Mouse (Mus musculus): ENCODE data around the gene Tlk2.

The Tlk2 gene

DNA sequence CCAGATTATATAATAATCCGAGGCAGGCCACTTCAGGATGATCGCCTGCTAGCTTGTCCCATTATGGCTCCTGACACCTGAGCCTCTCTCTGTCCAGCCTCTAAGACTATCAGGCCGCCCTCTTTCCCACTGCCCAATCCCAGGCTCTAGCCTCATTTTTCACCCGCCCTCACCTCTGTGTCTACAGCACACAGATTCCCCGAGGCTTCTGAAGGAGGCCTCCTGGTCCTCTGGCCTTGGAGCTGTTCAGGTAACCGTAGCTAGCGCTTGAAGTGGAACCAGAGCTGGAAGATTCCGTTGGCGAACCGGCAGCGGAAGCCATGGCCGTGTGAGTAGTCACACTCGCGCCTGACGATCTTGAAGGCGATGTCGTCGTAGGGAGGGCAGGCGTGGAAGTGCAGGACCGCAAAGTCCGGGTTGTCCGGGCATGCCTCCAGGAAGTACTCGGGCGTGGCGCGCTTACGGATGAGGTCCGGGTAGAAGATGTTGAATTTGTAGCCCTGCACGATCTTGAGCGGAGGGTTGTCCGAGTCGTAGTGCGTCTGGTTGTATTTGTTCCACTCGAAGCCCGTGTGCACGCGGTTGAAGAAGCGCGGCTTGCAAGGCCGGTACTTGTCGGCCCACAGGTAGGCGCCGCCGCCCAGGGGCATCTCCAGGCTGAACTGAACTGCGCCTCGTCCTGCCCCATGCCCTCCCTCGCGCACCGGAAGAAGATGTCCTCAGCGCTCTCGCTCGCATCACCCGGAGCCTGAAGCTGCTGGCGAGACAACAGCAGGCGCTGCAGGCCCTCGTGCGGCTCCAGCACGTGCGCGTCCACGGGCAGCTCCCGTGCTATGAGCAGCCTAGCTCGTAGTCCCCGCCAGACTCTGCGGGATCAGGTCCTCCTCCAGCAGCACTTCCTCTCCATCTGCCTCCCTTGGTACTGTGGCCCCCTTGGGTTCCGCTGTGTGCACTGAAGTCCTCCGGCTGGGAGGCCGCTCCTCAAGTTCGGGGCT lies 13.8 kb upstream of the Tlk2 start:
- no peak for DNase-seq (ENCODE audit: low spot score)

DNA sequence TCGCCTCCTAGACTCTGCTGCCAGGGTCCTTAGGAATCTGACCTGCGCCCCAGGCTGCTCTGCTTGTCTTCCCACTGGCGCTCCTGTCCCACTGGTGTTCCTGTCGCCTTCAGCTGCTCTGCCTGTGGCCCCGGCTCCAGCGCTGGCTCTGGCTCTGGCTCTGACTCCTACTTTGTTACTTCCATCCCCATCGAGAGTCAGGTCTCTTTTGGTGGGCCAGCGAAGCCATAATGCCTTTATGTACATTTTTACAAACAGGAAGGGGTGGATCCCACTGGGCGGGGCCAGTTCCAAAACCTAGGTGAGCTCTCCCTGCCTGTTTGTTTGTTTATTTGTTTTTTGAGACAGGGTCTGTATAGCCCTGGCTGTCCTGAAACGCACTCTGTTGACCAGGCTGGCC lies 11.8 kb upstream of the Tlk2 start:
- DNase-seq (ENCODE audit: low spot score), result no peak

DNA sequence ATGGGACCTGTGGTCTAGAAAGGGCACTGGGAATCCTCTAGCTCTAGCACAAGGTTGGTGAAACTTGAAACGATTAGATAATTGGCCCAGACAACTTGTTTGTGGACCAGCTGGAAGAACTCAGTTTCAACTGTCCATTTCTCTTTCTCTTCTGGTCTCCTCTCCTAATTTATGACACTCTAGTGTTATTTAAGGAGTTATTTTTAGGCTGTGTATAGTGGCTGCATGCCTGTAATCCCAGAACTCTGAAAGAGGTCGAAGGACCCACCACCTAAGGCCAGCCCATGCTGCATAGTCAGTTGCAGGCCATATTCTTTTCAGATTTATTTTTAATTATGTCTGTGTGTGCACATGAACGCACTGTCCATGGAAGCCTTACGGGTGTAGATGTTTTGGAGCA lies 916 bp downstream of the Tlk2 start:
- DNase-seq (ENCODE audit: low spot score), result no peak

DNA sequence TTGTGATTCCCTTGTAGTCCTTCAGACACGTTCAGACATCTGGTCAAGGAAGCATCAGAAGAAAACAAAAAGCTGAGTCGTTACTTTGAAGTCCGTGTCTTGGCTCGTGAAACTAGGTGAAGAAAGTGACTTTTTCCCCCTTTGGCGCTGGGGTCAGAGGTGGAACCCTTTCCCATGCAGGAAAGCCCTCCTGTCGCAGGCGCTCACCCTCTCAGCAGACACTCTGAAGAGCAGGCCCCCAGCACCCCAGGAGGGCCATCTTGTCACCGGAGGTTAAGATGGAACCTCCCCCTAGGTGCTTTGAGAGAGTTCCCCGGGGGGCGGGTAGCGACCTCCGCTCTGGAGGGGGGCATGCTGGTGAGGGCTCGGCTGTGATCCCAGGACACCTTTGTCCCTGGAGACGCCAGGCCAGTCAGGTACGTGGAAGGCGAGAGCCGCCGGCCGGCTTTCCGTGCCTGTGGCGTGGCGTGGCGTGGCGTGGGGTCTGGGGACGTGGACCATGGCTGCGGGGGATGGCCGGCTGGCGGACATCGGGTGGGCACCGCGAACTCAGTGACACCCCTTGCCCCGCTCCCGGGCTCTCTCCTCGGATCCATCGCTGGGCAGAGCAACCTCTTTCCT lies 2.0 kb downstream of the Tlk2 start:
- no peak for DNase-seq (ENCODE audit: low spot score)

DNA sequence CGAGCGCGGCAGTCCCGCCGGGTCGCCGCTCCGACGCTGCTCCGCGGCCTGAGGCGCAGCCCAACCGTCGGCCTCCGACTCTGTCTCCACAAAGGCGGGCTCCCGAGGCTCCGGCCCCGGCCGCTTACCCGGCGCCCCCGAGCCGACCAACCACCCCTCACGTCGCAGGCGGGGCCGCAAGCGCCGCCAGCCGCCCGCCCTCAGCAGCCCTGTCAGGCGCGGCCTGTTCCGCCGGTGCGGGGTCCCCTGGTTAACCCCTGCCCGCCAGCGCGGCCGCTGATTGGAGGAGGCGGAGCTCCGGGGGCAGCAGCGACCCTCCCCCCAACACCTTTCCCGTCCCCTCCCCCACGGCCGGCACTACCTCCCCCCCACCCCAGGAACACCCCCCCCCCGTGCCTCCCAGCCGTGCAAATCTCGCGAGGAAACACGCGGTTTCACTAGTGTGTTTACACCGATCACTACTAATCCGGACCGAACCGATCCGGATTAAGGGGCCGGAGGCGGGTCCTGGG lies 2.6 kb downstream of the Tlk2 start:
- peak; percentile 60 for DNase-seq (ENCODE audit: low spot score)

DNA sequence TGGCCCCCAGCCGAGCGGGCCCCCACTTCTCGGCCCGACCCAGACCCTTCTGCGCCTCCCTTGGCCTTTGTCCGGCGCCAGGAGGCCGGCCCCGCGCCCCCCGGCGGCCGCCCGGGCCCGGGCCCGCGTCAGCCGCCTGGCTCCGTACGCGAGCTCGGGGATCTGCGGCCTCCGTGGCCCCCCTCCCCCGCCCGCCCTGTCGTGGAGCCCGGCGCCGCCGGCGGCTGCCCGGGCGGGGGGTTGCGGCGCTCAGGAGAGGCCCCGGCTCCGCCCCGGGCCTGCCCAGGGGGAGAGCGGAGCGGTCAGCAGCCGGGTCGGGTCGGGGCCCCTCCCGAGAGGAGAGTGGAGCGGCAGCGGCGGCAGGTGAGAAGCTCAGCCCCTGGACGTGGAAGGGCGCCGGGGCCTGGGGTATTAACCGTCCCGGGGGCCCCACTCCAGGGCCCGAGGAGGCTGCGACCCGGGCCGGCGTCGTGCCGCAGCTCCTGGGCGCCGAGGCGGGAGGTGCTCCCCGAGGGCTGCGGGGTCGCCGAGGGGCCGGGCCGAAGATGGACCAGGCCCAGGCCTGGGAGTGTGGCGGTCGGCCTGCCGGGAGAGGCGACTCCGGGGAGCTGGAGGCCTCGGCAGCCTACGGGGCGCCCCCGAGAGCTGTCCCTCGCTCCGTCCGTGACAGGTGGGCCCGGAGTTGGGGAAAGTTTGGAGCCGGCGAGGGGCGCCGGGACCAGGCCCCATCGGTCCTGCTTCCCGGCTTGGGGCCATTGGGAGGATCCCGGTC lies 3.3 kb downstream of the Tlk2 start:
- DNase-seq (ENCODE audit: low spot score), result no peak

DNA sequence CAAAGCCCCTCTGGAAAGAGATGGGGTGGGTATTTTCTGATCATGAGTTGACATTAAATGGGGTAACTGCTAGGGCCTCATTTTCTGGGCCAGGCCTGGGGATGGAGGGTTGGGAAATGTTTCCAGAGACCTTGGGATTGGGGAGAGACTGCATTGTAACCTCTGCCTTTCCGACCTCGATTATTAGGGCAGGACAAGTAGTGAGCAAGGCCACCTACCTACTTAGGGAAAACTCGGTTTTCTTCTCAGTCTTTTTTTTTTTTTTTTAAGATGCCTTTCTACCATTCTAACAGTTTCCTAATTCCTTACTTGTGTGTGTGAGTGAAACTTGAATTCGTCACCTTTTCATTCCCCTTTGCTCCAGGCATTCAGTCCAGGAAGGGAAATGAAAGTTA lies 3.9 kb downstream of the Tlk2 start:
- DNase-seq (ENCODE audit: low spot score), result no peak

DNA sequence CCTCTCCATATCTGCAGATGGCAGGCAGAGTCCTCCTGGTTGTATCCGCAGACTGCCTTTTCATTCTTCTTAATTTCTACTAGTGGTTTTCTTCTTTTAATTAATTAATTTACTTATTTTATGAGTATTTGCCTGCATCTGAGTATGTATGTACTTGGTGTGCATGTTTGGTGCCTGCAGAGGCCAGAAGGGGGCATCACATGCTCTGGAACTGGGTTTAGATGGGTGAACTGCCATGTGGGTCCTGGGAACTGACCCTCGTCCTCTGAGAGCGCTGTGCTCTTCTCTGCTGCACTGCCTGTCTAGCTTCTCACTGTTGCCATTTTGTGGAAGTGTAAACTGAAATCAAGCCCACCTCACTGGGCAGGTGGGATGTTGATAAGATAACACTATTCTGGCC lies 6.1 kb downstream of the Tlk2 start:
- no peak for DNase-seq (ENCODE audit: low spot score)

DNA sequence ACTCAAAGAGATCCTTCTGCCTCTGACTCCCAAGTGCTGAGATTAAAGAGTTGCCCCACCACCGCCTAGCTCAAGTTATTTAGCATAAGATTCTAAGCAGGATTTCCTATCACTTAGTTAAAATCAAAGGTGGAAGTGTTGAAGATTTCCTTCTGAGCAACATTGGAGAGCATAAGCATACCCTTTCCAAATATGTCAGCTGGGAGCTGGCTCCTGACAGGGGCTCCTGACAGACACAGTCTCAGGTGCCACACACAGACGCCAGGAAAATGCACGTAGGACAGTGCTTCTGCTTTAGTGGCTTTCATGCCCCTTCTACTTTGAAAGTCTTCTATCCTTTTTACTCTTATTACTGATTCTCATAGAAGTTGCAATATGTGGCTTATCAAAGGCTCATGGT lies 13.6 kb downstream of the Tlk2 start:
- DNase-seq (ENCODE audit: low spot score), result no peak

DNA sequence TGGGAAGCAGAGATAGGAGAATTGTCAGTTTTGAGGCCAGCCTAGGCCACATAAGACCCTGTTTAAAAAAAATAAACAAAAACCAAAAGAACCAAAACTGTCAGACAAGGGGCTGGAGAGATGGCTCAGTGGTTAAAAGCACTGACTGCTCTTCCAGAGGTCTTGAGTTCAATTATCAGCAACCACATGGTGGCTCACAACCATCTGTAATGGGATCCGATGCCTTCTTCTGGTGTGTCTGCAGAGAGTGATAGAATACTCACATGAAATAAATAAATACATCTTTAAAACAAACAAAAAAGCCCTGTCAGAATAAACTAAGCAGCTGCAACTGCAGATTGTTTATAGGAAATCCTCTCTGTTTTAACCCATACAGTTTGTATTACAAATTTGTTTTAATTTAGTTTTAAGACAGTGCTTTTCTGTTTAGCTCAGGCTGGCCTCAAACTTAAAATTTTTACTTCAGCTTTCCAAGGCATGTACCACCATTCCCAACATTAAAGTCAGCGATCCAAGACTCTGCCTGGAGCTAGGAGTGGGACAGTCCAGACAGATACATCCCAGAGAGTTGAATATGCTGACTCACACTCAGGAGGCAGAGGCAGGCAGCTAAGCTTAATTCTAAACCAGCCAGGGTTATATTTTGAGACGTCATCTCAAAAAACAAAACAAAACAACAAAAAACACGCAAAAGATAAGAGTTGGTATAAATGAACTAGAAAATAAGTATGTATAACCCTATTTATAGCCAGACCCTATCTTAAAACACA lies 18.5 kb downstream of the Tlk2 start:
- no peak for DNase-seq (ENCODE audit: low spot score)

DNA sequence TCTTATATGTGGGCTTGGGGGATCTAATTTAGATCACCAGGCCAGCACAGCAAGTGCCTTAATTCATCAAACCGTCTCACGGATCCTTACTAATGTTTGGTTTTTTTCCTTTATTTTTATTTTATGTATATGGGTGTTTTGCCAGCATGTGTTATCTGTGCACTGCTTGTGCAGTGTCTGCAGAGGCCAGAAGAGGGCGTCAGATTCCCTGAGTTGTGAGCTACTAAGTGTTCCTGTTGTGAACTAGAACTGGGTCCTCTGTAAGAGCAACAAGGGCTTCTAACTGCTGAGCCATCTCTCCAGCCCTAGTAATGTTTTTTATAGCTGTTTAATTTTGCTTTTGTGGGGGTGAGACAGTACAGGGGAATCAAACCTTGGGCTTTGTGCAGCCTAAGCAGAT lies 23.8 kb downstream of the Tlk2 start:
- no peak for DNase-seq (ENCODE audit: low spot score)

DNA sequence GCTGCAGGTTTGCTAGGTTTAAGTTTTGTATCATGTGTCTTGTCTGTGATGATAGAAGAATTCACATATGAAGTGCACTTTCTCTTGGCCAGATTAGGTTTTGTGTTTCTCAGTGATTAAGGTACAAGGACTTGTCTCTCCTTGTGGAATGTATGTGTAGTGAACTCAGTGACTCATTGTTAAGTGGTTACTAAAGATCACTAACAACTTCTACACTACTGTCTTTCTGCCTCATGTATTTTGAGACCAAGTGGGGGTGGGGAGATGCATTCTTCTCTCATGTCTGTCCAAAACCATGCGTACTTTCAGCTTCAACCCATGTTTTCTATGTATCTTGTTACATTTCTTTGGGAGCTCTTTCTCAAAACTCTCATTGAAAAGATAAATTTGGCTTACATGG lies 31.4 kb downstream of the Tlk2 start:
- no peak for DNase-seq (ENCODE audit: low spot score)

DNA sequence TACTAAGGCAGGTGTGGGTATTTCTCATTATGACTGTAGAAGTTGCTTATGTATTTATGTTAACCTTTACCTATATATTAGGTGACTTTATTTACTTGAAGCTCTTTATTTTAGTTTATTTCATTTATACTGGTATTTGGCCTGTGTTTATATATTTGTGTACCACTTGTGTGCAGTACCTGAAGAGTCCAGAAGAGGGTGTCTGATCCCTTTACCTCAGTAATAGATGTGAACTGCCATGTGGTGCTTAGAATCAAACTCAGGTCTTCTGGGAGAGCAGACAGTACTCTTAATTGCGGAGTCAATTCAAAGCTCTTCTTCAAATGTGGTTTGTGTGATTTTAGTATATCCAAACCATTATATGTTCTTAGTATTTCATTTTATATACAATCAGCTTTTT lies 35.6 kb downstream of the Tlk2 start:
- no peak for DNase-seq (ENCODE audit: low spot score)

DNA sequence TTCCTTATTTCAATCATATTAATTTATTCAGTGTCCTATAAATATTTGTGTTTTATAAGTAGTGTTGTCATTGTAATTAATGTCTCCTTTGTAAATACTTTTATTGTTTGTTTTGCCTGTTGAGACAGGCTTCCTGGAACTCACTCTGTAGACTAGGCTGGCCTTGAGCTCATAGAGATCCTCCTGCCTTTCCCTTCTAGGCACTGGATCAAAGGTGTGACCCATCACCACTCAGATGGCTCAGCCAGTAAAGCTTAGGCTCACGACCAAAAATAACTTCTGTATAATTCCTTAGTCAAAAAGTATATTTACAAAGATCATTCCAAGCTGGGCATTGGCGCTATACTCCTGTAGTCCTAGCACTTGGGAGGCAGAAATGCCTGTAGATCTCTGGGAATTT lies 39.2 kb downstream of the Tlk2 start:
- no peak for DNase-seq (ENCODE audit: low spot score)

DNA sequence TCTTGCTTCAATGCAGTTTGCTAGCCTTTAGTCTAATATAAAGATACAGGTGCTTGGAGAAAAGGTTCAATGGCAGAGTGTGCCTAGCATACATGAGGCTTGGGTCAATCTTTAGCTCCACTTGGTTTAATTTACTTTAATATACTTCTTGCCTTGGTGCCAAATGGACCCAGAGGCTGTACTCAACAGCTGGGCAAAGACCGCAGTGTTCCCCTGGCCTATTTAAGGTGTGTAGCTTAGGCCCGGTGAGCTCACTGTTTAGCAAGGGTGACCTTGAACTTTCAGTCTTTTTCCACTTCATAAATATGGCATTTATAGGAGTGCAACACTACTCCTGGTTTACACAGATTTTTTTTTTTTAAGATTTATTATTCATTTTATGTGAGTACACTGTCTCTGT lies 55.9 kb downstream of the Tlk2 start:
- no peak for DNase-seq (ENCODE audit: low spot score)

DNA sequence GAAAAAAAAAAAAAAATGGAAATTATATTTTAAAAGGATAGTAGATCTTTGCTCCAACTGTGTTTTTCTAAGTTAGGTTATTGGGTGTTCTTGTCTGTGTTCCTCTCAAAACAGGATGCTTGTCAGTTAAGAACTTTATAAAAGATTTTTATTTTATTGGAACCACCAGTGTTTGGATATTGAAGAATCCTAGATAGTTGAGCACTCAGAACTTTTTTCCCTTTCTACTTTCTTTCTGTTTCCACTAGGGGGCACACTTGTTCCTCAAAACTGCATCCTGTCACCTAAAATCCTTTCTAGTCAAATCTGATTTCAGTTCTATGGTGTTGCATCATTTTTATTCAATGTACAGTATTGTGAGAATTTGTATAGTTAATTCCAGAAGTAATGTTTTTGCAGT lies 62.4 kb downstream of the Tlk2 start:
- DNase-seq (ENCODE audit: low spot score), result no peak

DNA sequence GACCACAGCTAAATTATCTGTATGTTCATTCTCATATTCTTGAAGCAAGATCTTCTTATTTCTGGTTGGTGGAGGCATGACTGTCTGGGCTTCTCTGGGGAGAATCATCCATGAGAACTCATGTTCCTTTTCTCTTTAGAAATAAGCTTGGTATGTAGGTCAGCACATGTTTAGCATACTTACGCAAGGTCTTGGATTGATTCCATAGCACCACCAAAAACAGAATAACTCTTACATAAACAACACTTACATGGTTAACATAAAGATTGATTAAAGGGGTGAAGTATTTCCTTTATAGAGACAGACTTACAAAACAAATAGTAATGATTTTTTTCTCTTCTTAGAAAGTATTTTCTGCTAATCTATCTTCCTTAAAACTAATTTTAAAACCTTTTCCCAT lies 67.8 kb downstream of the Tlk2 start:
- DNase-seq (ENCODE audit: low spot score), result peak; percentile 26

DNA sequence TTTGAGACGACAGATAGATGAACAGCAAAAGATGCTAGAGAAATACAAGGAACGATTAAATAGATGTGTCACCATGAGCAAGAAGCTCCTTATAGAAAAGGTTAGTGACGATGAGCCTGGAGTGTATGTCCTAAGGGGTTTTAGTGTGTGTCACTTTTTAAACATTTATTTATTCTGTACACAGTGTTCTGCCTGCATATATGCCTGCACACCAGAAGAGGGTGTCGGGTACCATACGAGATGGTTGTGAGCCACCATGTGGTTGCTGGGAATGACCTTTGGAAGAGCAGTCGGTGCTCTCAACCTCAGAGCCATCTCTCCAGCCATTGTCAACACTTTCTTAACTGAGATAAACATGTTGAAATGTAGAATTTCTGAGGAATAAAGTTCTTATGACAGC lies 68.2 kb downstream of the Tlk2 start:
- DNase-seq (ENCODE audit: low spot score), result no peak

DNA sequence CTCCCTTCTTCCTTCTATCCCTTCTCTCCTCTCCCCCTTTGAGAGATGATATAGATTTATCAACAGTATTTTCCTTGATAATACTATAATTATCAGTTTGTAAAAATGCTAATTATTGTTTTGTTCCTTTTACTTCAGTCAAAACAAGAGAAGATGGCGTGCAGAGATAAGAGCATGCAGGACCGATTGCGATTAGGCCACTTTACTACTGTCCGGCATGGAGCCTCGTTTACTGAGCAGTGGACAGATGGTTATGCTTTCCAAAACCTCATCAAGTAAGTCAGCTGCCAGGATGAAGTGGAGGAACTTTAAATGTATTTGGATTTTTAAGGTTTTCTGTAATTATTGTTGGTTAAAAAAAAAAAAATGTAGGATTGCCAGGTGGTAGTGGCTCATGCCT lies 68.7 kb downstream of the Tlk2 start:
- DNase-seq (ENCODE audit: low spot score), result no peak

DNA sequence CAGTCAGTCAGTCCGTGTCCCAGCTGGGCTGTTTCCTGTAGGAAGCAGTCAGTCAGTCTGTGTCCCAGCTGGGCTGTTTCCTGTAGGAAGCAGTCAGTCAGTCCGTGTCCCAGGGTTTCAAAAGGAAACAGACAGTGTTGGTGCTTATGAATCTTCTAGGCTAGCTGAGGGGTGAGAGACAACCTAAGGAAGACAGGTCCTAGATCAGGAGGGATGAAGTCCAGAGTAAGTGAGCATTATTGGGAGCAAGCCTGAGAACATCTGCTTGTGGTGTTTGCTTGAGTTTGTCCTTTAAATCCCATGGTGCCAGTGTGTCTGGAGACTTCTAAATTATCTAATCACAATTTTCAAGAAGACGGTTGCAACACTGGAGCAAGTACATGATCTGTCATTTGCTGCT lies 81.1 kb downstream of the Tlk2 start:
- DNase-seq (ENCODE audit: low spot score), result no peak

DNA sequence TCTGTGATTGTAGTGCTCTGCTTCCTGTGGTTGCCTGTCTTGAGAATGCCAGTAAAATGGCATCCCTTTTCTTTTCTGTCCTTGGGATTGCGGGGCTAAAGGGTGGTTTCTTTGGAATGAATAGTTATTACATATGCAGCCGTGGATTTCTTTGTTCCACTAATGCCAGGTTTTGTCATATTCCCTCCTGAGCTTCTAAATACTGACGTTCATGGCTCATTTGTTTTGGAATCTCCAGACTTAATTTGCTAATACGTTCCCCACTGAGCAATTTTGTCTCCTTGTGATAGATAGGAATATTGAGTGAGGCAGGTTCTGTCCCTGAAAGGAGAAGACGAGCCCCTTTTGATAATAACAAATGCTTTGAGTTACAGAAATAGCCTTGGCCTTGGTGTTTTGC lies 82.5 kb downstream of the Tlk2 start:
- DNase-seq (ENCODE audit: low spot score), result no peak

Measured in left cerebral cortex, adult 11 months (tissue).